ENCODE assay signal across 13 mouse cellular contexts in the genomic region with DNA sequence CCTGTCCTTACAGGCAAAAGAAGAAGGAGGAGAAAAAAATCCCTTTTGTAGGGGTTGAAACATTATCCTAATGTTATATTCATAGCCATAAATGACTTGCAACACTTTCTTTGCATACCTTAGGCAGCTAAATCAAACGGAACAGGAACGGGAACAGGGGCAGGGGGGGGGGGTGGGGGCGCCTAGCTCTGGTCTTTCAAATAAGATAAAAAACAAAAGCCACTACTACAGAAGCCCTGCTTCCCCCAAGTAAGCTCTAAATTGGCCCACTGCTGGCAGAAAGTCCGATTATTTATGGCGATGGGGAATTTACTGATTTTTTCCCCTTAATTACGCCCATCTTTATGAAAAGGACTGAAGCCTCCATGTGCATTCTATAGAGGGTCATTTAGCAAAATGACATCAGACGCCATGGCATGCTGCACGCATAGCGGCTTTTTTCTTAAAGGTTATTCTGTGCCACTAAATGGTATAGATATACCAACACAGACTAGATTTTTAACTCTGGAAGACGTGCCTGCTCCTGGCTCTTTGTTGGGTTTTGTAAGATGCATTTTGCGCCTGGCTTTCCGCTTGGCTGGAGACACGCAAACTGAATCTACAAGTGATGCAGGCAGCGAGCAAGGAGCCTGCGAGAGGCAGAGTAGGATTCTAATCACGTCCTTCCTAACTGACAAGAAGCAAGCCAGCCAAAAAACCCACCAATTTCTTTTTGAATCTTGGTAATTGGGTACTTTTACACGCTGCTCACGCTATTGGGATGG. TPM values are rescaled to one million over a fixed set of nuclear protein-coding genes. Genes with fewer than 3 reads are reported as not detected.
DNase-seq lines count a peak whose midpoint lies in the region; ATAC-seq lines count a peak whose summit lies in the region.
"Had no signal": no experiment of that assay in that cellular context is flagged by ENCODE, and none has a peak within 500 bp of the region (broad histone marks: within the 10 kb centered on the region; RNA-seq: fewer than 3 reads in every experiment).

No protein-coding gene starts in this region.

- no peak for ATAC-seq in embryonic facial prominence, embryonic 12.5 days (ENCODE audit: insufficient number of reproducible peaks, insufficient read depth, low FRiP score, low TSS enrichment)
- ATAC-seq in hindbrain, embryonic 16.5 days = peak; percentile 15
- no peak for ATAC-seq in midbrain, embryonic 16.5 days
- ATAC-seq in heart, embryonic 11.5 days (replicated peaks; ENCODE audit: insufficient number of reproducible peaks, low FRiP score, low TSS enrichment) = no peak
- no peak for ATAC-seq in erythroblast, adult 5-6 weeks (replicated peaks; ENCODE audit: low FRiP score, poor library complexity, severe bottlenecking)

- H3K4me3 ChIP-seq in embryonic facial prominence, embryonic 12.5 days = no peak overlapping the region
- H3K4me3 ChIP-seq in hindbrain, embryonic 16.5 days (ENCODE audit: low read length) = 0 out of 2 replicates have a peak overlapping the region, but pooled peaks have one; percentile 1
- H3K4me3 ChIP-seq in midbrain, embryonic 16.5 days (ENCODE audit: low read depth, low read length) = peak overlapping the region; percentile 25
- H3K4me3 ChIP-seq in heart, embryonic 11.5 days (ENCODE audit: low read depth, low read length) = no peak overlapping the region
- H3K4me3 ChIP-seq: embryonic facial prominence, embryonic 15.5 days had no signal

- 3% methylated on average over 18 of the region's 18 CpGs for WGBS in embryonic facial prominence, embryonic 12.5 days
- WGBS in hindbrain, embryonic 16.5 days = 3% methylated on average over 18 of the region's 18 CpGs
- WGBS in midbrain, embryonic 16.5 days = 2% methylated on average over 18 of the region's 18 CpGs
- 7% methylated on average over 18 of the region's 18 CpGs for WGBS in heart, embryonic 11.5 days (ENCODE audit: insufficient replicate concordance)

- no peak overlapping the region for H3K9ac ChIP-seq in embryonic facial prominence, embryonic 12.5 days
- H3K9ac ChIP-seq in hindbrain, embryonic 16.5 days (ENCODE audit: low read depth, low read length) = no peak overlapping the region
- peak overlapping the region; percentile 49; the same call in 1 of the 2 replicates for H3K9ac ChIP-seq in midbrain, embryonic 16.5 days (ENCODE audit: low read depth, low read length)
- no peak overlapping the region for H3K9ac ChIP-seq in heart, embryonic 11.5 days (ENCODE audit: low read depth, low read length)
- H3K9ac ChIP-seq: embryonic facial prominence, embryonic 15.5 days had no signal

- H3K27me3 ChIP-seq in embryonic facial prominence, embryonic 12.5 days = peaks cover 93% of the 10 kb centered on the region
- no peaks in the 10 kb centered on the region for H3K27me3 ChIP-seq in hindbrain, embryonic 16.5 days (replicated peaks; ENCODE audit: control insufficient read depth, insufficient read depth, low read length)
- no peaks in the 10 kb centered on the region for H3K27me3 ChIP-seq in midbrain, embryonic 16.5 days (ENCODE audit: control insufficient read depth, insufficient read depth, low read depth, low read length)
- H3K27me3 ChIP-seq in heart, embryonic 11.5 days (ENCODE audit: control insufficient read depth, insufficient read depth, low read length) = peaks cover 93% of the 10 kb centered on the region

- H3K4me1 ChIP-seq in embryonic facial prominence, embryonic 12.5 days = peaks cover 21% of the 10 kb centered on the region
- H3K4me1 ChIP-seq in hindbrain, embryonic 16.5 days (ENCODE audit: control insufficient read depth, insufficient read depth, low read depth, low read length) = peaks cover 38% of the 10 kb centered on the region
- peaks cover 51% of the 10 kb centered on the region for H3K4me1 ChIP-seq in midbrain, embryonic 16.5 days (ENCODE audit: control insufficient read depth, insufficient read depth, low read length)
- H3K4me1 ChIP-seq in heart, embryonic 11.5 days (ENCODE audit: control insufficient read depth, insufficient read depth, low read length) = no peaks in the 10 kb centered on the region; the same call in none of the 2 replicates

- DNase-seq in brain, adult 2 months (ENCODE audit: low read depth, low spot score) = peak; percentile 74
- no peak for DNase-seq in heart, postnatal 14 days
- DNase-seq in kidney, postnatal 14 days = no peak
- DNase-seq: thymus, postnatal 4 days had no signal

- no peak overlapping the region for H3K27ac ChIP-seq in embryonic facial prominence, embryonic 12.5 days
- H3K27ac ChIP-seq in hindbrain, embryonic 16.5 days (ENCODE audit: low read depth, low read length) = peak overlapping the region; percentile 79
- H3K27ac ChIP-seq in midbrain, embryonic 16.5 days (ENCODE audit: low read length) = peak overlapping the region; percentile 87
- no peak overlapping the region for H3K27ac ChIP-seq in heart, embryonic 11.5 days (ENCODE audit: low read depth, low read length)
- H3K27ac ChIP-seq: embryonic facial prominence, embryonic 15.5 days; macrophage had no signal

- intact Hi-C loops in heart, postnatal 14 days (cut with DNase I) = no loop called here

- H3K4me2 ChIP-seq in embryonic facial prominence, embryonic 12.5 days (replicated peaks) = 0 out of 2 replicates have a peak overlapping the region, but pooled peaks have one; percentile 3
- peak overlapping the region; percentile 62 for H3K4me2 ChIP-seq in hindbrain, embryonic 16.5 days (ENCODE audit: low read length)
- peak overlapping the region; percentile 67 for H3K4me2 ChIP-seq in midbrain, embryonic 16.5 days (ENCODE audit: low read length)
- H3K4me2 ChIP-seq in heart, embryonic 11.5 days = no peak overlapping the region
- H3K4me2 ChIP-seq: embryonic facial prominence, embryonic 15.5 days had no signal

- no peaks in the 10 kb centered on the region for H3K36me3 ChIP-seq in embryonic facial prominence, embryonic 12.5 days
- no peaks in the 10 kb centered on the region for H3K36me3 ChIP-seq in hindbrain, embryonic 16.5 days (ENCODE audit: control insufficient read depth, insufficient read depth, low read length)
- H3K36me3 ChIP-seq in midbrain, embryonic 16.5 days (ENCODE audit: control insufficient read depth, insufficient read depth, low read length) = no peaks in the 10 kb centered on the region
- no peaks in the 10 kb centered on the region for H3K36me3 ChIP-seq in heart, embryonic 11.5 days (ENCODE audit: control insufficient read depth, insufficient read depth, low read length)
- H3K36me3 ChIP-seq: embryonic facial prominence, embryonic 15.5 days had no signal

- no peaks in the 10 kb centered on the region for H3K9me3 ChIP-seq in embryonic facial prominence, embryonic 12.5 days
- no peaks in the 10 kb centered on the region for H3K9me3 ChIP-seq in hindbrain, embryonic 16.5 days (ENCODE audit: control insufficient read depth, low read length)
- no peaks in the 10 kb centered on the region for H3K9me3 ChIP-seq in midbrain, embryonic 16.5 days (replicated peaks; ENCODE audit: control insufficient read depth, low read length, poor library complexity, severe bottlenecking)
- H3K9me3 ChIP-seq in heart, embryonic 11.5 days (replicated peaks; ENCODE audit: control insufficient read depth, low read length) = no peaks in the 10 kb centered on the region
- H3K9me3 ChIP-seq: embryonic facial prominence, embryonic 15.5 days had no signal

RNA-seq across cellular contexts. Expression of a gene that starts 4.0 kb away (rescaled TPM):
- polyA plus RNA-seq in embryonic facial prominence, embryonic 12.5 days (2016; fragmentation: Nextera tagmentation; extraction: Ambion mirVana) = 5.7 and 6.2 TPM in 2 replicates
- 6.3 and 9.6 TPM in 2 replicates for polyA plus RNA-seq in hindbrain, embryonic 16.5 days (2015; fragmentation: Nextera tagmentation; extraction: Ambion mirVana)
- polyA plus RNA-seq in midbrain, embryonic 16.5 days (2015; fragmentation: Nextera tagmentation; extraction: Ambion mirVana) = 8.1 and 9.0 TPM in 2 replicates
- 0.11 and 0.20 TPM in 2 replicates for polyA plus RNA-seq in heart, embryonic 11.5 days (2014; fragmentation: Nextera tagmentation; extraction: Ambion mirVana)
- total RNA-seq in heart, postnatal 14 days (2021) = under 1 TPM in 1 of 2 experiments, not detected in 1; 0.17 TPM
- not detected in 2 replicates for total RNA-seq in erythroblast, adult 5-6 weeks (2015; ENCODE audit: low replicate concordance)
- not detected in 2 replicates for total RNA-seq in erythroblast, adult 5-6 weeks (2017; ENCODE audit: low replicate concordance)
- polyA plus RNA-seq: macrophage had no signal

RNA-seq across cellular contexts. Expression of a gene that starts 32.2 kb away (rescaled TPM):
- not detected in 2 replicates for polyA plus RNA-seq in embryonic facial prominence, embryonic 12.5 days (2016; fragmentation: Nextera tagmentation; extraction: Ambion mirVana)
- polyA plus RNA-seq in hindbrain, embryonic 16.5 days (2015; fragmentation: Nextera tagmentation; extraction: Ambion mirVana) = 0.10 TPM in 1 of 2 replicates, not detected in the other
- polyA plus RNA-seq in midbrain, embryonic 16.5 days (2015; fragmentation: Nextera tagmentation; extraction: Ambion mirVana) = 0.16 TPM in 1 of 2 replicates, not detected in the other
- polyA plus RNA-seq in heart, embryonic 11.5 days (2014; fragmentation: Nextera tagmentation; extraction: Ambion mirVana) = 0.18 and 0.31 TPM in 2 replicates
- under 1 TPM; 0.32 to 0.76 TPM for total RNA-seq in heart, postnatal 14 days (2021)
- not detected in 2 replicates for total RNA-seq in erythroblast, adult 5-6 weeks (2015; ENCODE audit: low replicate concordance)
- total RNA-seq in erythroblast, adult 5-6 weeks (2017; ENCODE audit: low replicate concordance) = not detected in 2 replicates
- polyA plus RNA-seq: embryonic facial prominence, embryonic 15.5 days; heart, embryonic 14.5 days; macrophage; small intestine, adult 2 months had no signal

Comparison
In these comparisons a context has a peak if more than half of its experiments do, and no peak if none do; other contexts are left out.
1. H3K27ac ChIP-seq: peak in hindbrain, embryonic 16.5 days (single experiment) and midbrain, embryonic 16.5 days (single experiment); none in embryonic facial prominence, embryonic 12.5 days (single experiment) and heart, embryonic 11.5 days (single experiment).
2. H3K4me3 ChIP-seq: peak in hindbrain, embryonic 16.5 days (single experiment) and midbrain, embryonic 16.5 days (single experiment); none in embryonic facial prominence, embryonic 12.5 days (single experiment) and heart, embryonic 11.5 days (single experiment).